Mouse (Mus musculus) heart, embryonic 15.5 days (tissue): Measurements from ENCODE around the gene Pcgf2. TPM values are rescaled to one million over a fixed set of nuclear protein-coding genes. Genes with fewer than 3 reads are reported as not detected.

ENCODE experiments used
- ATAC-seq: fragments of 200-750 bp; cut with Nextera tagmentation; replicated peaks from 2 replicates; pipeline ENCODE4 v1.8.0; 2017; ENCODE audit warnings: low read depth, moderate TSS enrichment; ENCODE audit not compliant: insufficient number of reproducible peaks, insufficient read depth, low FRiP score
- H3K27ac ChIP-seq: fragments of 300-500 bp; sonication (generic); 2 replicates; pipeline ENCODE4 v1.5.1; 2015; ENCODE audit warnings: mild to moderate bottlenecking, inconsistent platforms
- H3K27me3 ChIP-seq: fragments of 300-500 bp; sonication (generic); 2 replicates; pipeline ENCODE4 v1.6.1; 2015; ENCODE audit warnings: inconsistent platforms
- H3K36me3 ChIP-seq: fragments of 300-500 bp; sonication (generic); 2 replicates; pipeline ENCODE4 v1.6.1; 2015; ENCODE audit warnings: mild to moderate bottlenecking, inconsistent platforms
- H3K4me1 ChIP-seq: fragments of 300-500 bp; sonication (generic); replicated peaks from 2 replicates; pipeline ENCODE4 v1.6.1; 2015; ENCODE audit warnings: inconsistent platforms
- H3K4me2 ChIP-seq: fragments of 300-500 bp; sonication (generic); 2 replicates; pipeline ENCODE4 v1.6.1; 2015; ENCODE audit warnings: inconsistent platforms, mild to moderate bottlenecking, moderate library complexity
- H3K4me3 ChIP-seq: fragments of 300-500 bp; sonication (generic); 2 replicates; pipeline ENCODE4 v1.5.1; 2015; ENCODE audit warnings: mild to moderate bottlenecking, inconsistent platforms
- H3K9ac ChIP-seq: fragments of 300-500 bp; sonication (generic); 2 replicates; pipeline ENCODE4 v1.6.1; 2015; ENCODE audit warnings: mild to moderate bottlenecking, inconsistent platforms
- H3K9me3 ChIP-seq: fragments of 300-500 bp; sonication (generic); replicated peaks from 2 replicates; pipeline ENCODE4 v1.6.1; 2016; ENCODE audit warnings: inconsistent platforms
- WGBS: fragments of 180-500 bp; shearing (Covaris S2); methylation state at CpG from one replicate; pipeline ENCODE4 v1.1.7; 2015; ENCODE audit warnings: mixed read lengths; 5-methylcytosine and 5-hydroxymethylcytosine counted together
- polyA plus RNA-seq: library from polyadenylated mRNA; unstranded; fragments of >200 nt; fragmentation: Nextera tagmentation; extraction: Ambion mirVana; gene quantifications from 2 replicates; pipeline ENCODE4 v1.2.1, GENCODE M21; 2015

The Pcgf2 gene
- 10.9 and 11.5 TPM in 2 replicates for polyA plus RNA-seq

GRCm38 (mm10) chr11:97700003-97700745 is at the start of gene Pcgf2:
Pcgf2 (minus strand) TSS chr11:97700497.
- H3K4me3 ChIP-seq, result peak within 1 kb of the TSS; percentile 86
- under 1% methylated on average over 85 of the region's 85 CpGs for WGBS
- peaks cover 3% of the 10 kb centered on the region; the same call in 1 of the 2 replicates for H3K36me3 ChIP-seq
- peak within 1 kb of the TSS; percentile 100 for H3K27ac ChIP-seq
- peak; percentile 24 for ATAC-seq
- H3K27me3 ChIP-seq, result no peaks in the 10 kb centered on the region
- H3K4me1 ChIP-seq, result peaks cover 59% of the 10 kb centered on the region
- H3K9ac ChIP-seq, result peak within 1 kb of the TSS; percentile 96
- peak within 1 kb of the TSS; percentile 98 for H3K4me2 ChIP-seq
- H3K9me3 ChIP-seq, result no peaks in the 10 kb centered on the region

GRCm38 (mm10) chr11:97748496-97748895 is 48.2 kb upstream of the Pcgf2 start:
- Histone ChIP-seq H3K36me3 (peaks cover 50% of the 10 kb centered on the region), H3K27ac (no peak overlapping the region)
- 84% methylated on average over 5 of the region's 5 CpGs for WGBS

GRCm38 (mm10) chr11:97747773-97748172 is 47.5 kb upstream of the Pcgf2 start:
- H3K9me3 ChIP-seq, result no peaks in the 10 kb centered on the region

More at GRCm38 (mm10) chr11:97748496-97748895, 48.2 kb upstream of the Pcgf2 start:
- no peak for ATAC-seq
- H3K9ac ChIP-seq, result no peak overlapping the region
- no peaks in the 10 kb centered on the region for H3K9me3 ChIP-seq
- H3K4me3 ChIP-seq, result no peak overlapping the region
- H3K27me3 ChIP-seq, result no peaks in the 10 kb centered on the region
- no peak overlapping the region for H3K4me2 ChIP-seq
- peaks cover 4% of the 10 kb centered on the region for H3K4me1 ChIP-seq

GRCm38 (mm10) chr11:97745331-97745721 is 45.0 kb upstream of the Pcgf2 start:
- H3K9ac ChIP-seq, result no peak overlapping the region; the same call in 1 of the 2 replicates

More at GRCm38 (mm10) chr11:97747773-97748172, 47.5 kb upstream of the Pcgf2 start:
- ATAC-seq, result no peak
- no peak overlapping the region for H3K27ac ChIP-seq
- no peak overlapping the region for H3K4me2 ChIP-seq
- H3K27me3 ChIP-seq, result no peaks in the 10 kb centered on the region
- H3K9ac ChIP-seq, result no peak overlapping the region
- no peak overlapping the region for H3K4me3 ChIP-seq
- peaks cover 11% of the 10 kb centered on the region for H3K4me1 ChIP-seq
- 82% methylated on average over 8 of the region's 8 CpGs for WGBS
- H3K36me3 ChIP-seq, result peaks cover 43% of the 10 kb centered on the region

GRCm38 (mm10) chr11:97744718-97745330 is 44.5 kb upstream of the Pcgf2 start:
- Histone ChIP-seq H3K9ac (peak overlapping the region; percentile 94), H3K27me3 (no peaks in the 10 kb centered on the region), H3K36me3 (peaks cover 20% of the 10 kb centered on the region; the same call in 1 of the 2 replicates), H3K9me3 (no peaks in the 10 kb centered on the region), H3K27ac (peak overlapping the region; percentile 92), H3K4me2 (peak overlapping the region; percentile 84), H3K4me1 (peaks cover 22% of the 10 kb centered on the region), H3K4me3 (peak overlapping the region; percentile 95)
- WGBS, result under 1% methylated on average over 57 of the region's 57 CpGs
- ATAC-seq, result peak; percentile 96

More at GRCm38 (mm10) chr11:97745331-97745721, 45.0 kb upstream of the Pcgf2 start:
- ATAC-seq, result no peak
- Histone ChIP-seq H3K27me3 (no peaks in the 10 kb centered on the region), H3K9me3 (no peaks in the 10 kb centered on the region), H3K27ac (no peak overlapping the region), H3K4me1 (peaks cover 22% of the 10 kb centered on the region), H3K36me3 (peaks cover 23% of the 10 kb centered on the region), H3K4me2 (peak overlapping the region; percentile 64), H3K4me3 (peak overlapping the region; percentile 95)
- 8% methylated on average over 13 of the region's 13 CpGs for whole genome bisulfite sequencing

GRCm38 (mm10) chr11:97744063-97744717 is 43.9 kb upstream of the Pcgf2 start, which contains the start of gene Pip4k2b:
Pip4k2b (minus strand) TSS chr11:97744704.
- H3K9ac ChIP-seq, result peak within 1 kb of the TSS; percentile 94
- peaks cover 17% of the 10 kb centered on the region; the same call in 1 of the 2 replicates for H3K36me3 ChIP-seq
- H3K27me3 ChIP-seq, result no peaks in the 10 kb centered on the region
- peak within 1 kb of the TSS; percentile 84 for H3K4me2 ChIP-seq
- peak within 1 kb of the TSS; percentile 92 for H3K27ac ChIP-seq
- H3K4me3 ChIP-seq, result peak within 1 kb of the TSS; percentile 95
- ATAC-seq, result peak; percentile 21
- under 1% methylated on average over 60 of the region's 63 CpGs for WGBS
- peaks cover 22% of the 10 kb centered on the region for H3K4me1 ChIP-seq
- no peaks in the 10 kb centered on the region for H3K9me3 ChIP-seq

GRCm38 (mm10) chr11:97743423-97743822 is 43.1 kb upstream of the Pcgf2 start:
- Histone ChIP-seq H3K4me2 (peak overlapping the region; percentile 84), H3K27ac (no peak overlapping the region), H3K4me1 (peaks cover 22% of the 10 kb centered on the region), H3K36me3 (peaks cover 15% of the 10 kb centered on the region; the same call in 1 of the 2 replicates), H3K9me3 (no peaks in the 10 kb centered on the region), H3K4me3 (peak overlapping the region; percentile 95), H3K27me3 (no peaks in the 10 kb centered on the region), H3K9ac (peak overlapping the region; percentile 94)
- 26% methylated on average over 9 of the region's 9 CpGs for WGBS
- no peak for ATAC-seq

GRCm38 (mm10) chr11:97742591-97742990 is 42.3 kb upstream of the Pcgf2 start:
- Histone ChIP-seq H3K9me3 (no peaks in the 10 kb centered on the region), H3K4me3 (peak overlapping the region; percentile 95; the same call in 1 of the 2 replicates), H3K27me3 (no peaks in the 10 kb centered on the region), H3K4me2 (peak overlapping the region; percentile 84), H3K4me1 (peaks cover 22% of the 10 kb centered on the region), H3K27ac (no peak overlapping the region), H3K9ac (no peak overlapping the region), H3K36me3 (peaks cover 15% of the 10 kb centered on the region; the same call in 1 of the 2 replicates)
- WGBS, result 80% methylated on average over 9 of the region's 9 CpGs
- no peak for ATAC-seq

GRCm38 (mm10) chr11:97742157-97742556 is 41.9 kb upstream of the Pcgf2 start:
- no peaks in the 10 kb centered on the region for H3K9me3 ChIP-seq
- peaks cover 12% of the 10 kb centered on the region; the same call in 1 of the 2 replicates for H3K36me3 ChIP-seq
- H3K27ac ChIP-seq, result no peak overlapping the region
- no peak overlapping the region; the same call in 1 of the 2 replicates for H3K4me2 ChIP-seq
- no peaks in the 10 kb centered on the region for H3K27me3 ChIP-seq
- no peak overlapping the region for H3K9ac ChIP-seq
- ATAC-seq, result no peak
- H3K4me1 ChIP-seq, result peaks cover 22% of the 10 kb centered on the region
- H3K4me3 ChIP-seq, result no peak overlapping the region
- 79% methylated on average over 5 of the region's 5 CpGs for WGBS

GRCm38 (mm10) chr11:97740190-97740589 is 39.9 kb upstream of the Pcgf2 start:
- no peak for ATAC-seq
- peaks cover 20% of the 10 kb centered on the region for H3K4me1 ChIP-seq
- no peaks in the 10 kb centered on the region for H3K27me3 ChIP-seq
- no peak overlapping the region for H3K4me2 ChIP-seq
- no peaks in the 10 kb centered on the region for H3K36me3 ChIP-seq
- H3K27ac ChIP-seq, result peak overlapping the region; percentile 50
- WGBS, result 51% methylated on average over 7 of the region's 7 CpGs
- H3K4me3 ChIP-seq, result no peak overlapping the region
- no peaks in the 10 kb centered on the region for H3K9me3 ChIP-seq
- H3K9ac ChIP-seq, result peak overlapping the region; percentile 15

GRCm38 (mm10) chr11:97739155-97739554 is 38.9 kb upstream of the Pcgf2 start:
- Histone ChIP-seq H3K36me3 (no peaks in the 10 kb centered on the region), H3K27me3 (no peaks in the 10 kb centered on the region), H3K4me3 (no peak overlapping the region), H3K27ac (no peak overlapping the region), H3K4me2 (no peak overlapping the region), H3K4me1 (peaks cover 19% of the 10 kb centered on the region), H3K9me3 (no peaks in the 10 kb centered on the region), H3K9ac (no peak overlapping the region)
- ATAC-seq, result no peak
- WGBS, result 92% methylated on average over 3 of the region's 3 CpGs
